Mouse (Mus musculus): ENCODE results near the gene Olfr310. TPM values are rescaled to one million over a fixed set of nuclear protein-coding genes. Genes with fewer than 3 reads are reported as not detected.

Olfr310 gene
- polyA plus RNA-seq (2012; ENCODE audit: low replicate concordance), result not detected in 2 replicates

DNA sequence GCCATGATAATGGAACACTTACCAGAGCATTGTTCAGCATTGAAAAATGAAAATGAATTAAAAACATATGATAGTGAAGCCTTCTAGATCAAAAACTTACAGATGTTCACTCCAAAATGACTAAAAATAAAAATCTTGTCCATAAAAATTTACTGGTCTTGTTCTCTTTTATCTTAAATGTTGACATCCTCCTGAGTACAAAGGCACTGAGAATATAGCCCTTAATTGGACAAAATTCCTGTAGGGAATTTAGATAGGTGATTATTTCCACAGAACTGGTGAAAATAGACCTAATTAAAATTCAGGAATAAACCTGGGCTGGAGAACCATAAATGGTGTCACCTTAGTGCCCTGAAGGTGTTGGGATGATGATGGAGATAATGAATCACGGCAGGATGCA, at the start of gene Olfr310:
Olfr310 (minus strand) TSS at position 101 of the 400 bp plus-strand sequence.

GRCm38 (mm10) chr7:86325530-86325929, 48.6 kb upstream of the Olfr310 start, which contains the start of gene Olfr308:
Olfr308 (minus strand) TSS chr7:86325630.

DNA sequence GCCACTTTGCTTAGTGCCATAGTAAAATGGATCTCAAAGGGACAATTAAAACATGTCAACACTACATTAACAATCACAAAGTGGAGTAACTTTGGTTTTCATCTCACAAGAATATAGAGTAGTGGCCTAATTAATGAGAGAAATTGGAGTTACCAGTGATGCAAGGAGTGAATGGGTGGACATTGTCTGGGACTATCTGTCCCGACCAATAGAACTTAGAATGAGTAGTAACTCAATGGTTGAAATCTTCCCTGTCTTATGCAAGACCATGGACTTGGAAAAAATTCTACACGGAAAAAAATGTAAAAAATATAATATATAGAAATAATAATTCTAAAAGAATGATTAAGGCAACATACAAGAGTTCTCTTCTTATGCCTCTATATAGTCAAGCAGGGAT, 36.6 kb upstream of the Olfr310 start, which contains the start of gene Olfr309:
Olfr309 (minus strand) TSS at position 101 of the 400 bp plus-strand sequence.

GRCm38 (mm10) chr7:86246208-86246607, 30.8 kb downstream of the Olfr310 start, which contains the start of gene Vmn2r76:
Vmn2r76 (minus strand) TSS chr7:86246308.

Other genes starting within 250 kb of the Olfr310 start
- not detected in 2 replicates for gene Vmn2r75, start 105.4 kb downstream of the Olfr310 start, polyA plus RNA-seq (2012; ENCODE audit: low replicate concordance)
- gene Vmn2r76, start 30.9 kb downstream of the Olfr310 start, polyA plus RNA-seq (2012; ENCODE audit: low replicate concordance), result 0.02 TPM in 1 of 2 replicates, not detected in the other
- not detected in 2 replicates for gene Olfr309, start 36.5 kb upstream of the Olfr310 start, polyA plus RNA-seq (2012; ENCODE audit: low replicate concordance)
- gene Olfr308, start 48.5 kb upstream of the Olfr310 start, polyA plus RNA-seq (2012; ENCODE audit: low replicate concordance), result not detected in 2 replicates
- gene Olfr307, start 60.4 kb upstream of the Olfr310 start, polyA plus RNA-seq (2012; ENCODE audit: low replicate concordance), result not detected in 2 replicates
- gene Olfr305, start 89.8 kb upstream of the Olfr310 start, polyA plus RNA-seq (2012; ENCODE audit: low replicate concordance), result not detected in 2 replicates
- gene Olfr304, start 109.5 kb upstream of the Olfr310 start, polyA plus RNA-seq (2012; ENCODE audit: low replicate concordance), result not detected in 2 replicates
- gene Olfr303, start 120.6 kb upstream of the Olfr310 start, polyA plus RNA-seq (2012; ENCODE audit: low replicate concordance), result not detected in 2 replicates
- gene Olfr301, start 126.7 kb upstream of the Olfr310 start, polyA plus RNA-seq (2012; ENCODE audit: low replicate concordance), result not detected in 2 replicates
- not detected in 2 replicates for gene Olfr299, start 182.7 kb upstream of the Olfr310 start, polyA plus RNA-seq (2012; ENCODE audit: low replicate concordance)
- gene Olfr298, start 215.3 kb upstream of the Olfr310 start, polyA plus RNA-seq (2012; ENCODE audit: low replicate concordance), result not detected in 2 replicates
- gene Olfr297, start 242.8 kb upstream of the Olfr310 start, polyA plus RNA-seq (2012; ENCODE audit: low replicate concordance), result not detected in 2 replicates

Data from leukemia stem cell, adult 10-12 weeks (primary cell).